Mouse (Mus musculus) layer of hippocampus, adult 8-10 months (tissue): ENCODE data around the gene Zc3h4. TPM values are rescaled to one million over a fixed set of nuclear protein-coding genes. Genes with fewer than 3 reads are reported as not detected.
A peak's percentile ranks its signal among the peaks of the same experiment; 100 is the strongest.

ENCODE experiments used
- DNase-seq, 2 experiments: peaks; one replicate each; pipeline ENCODE4 v3.0.0; 2022; ENCODE audit warnings: low spot score in 2 of 2
- total RNA-seq, 4 experiments: library from RNA; stranded (reverse); gene quantifications; 2 replicates each; pipeline ENCODE4 v1.2.4; 2022

Gene Zc3h4
- total RNA-seq, 4 experiments from 2014 or later, result 43.3 to 50.2 (median 47.1) TPM

DNA sequence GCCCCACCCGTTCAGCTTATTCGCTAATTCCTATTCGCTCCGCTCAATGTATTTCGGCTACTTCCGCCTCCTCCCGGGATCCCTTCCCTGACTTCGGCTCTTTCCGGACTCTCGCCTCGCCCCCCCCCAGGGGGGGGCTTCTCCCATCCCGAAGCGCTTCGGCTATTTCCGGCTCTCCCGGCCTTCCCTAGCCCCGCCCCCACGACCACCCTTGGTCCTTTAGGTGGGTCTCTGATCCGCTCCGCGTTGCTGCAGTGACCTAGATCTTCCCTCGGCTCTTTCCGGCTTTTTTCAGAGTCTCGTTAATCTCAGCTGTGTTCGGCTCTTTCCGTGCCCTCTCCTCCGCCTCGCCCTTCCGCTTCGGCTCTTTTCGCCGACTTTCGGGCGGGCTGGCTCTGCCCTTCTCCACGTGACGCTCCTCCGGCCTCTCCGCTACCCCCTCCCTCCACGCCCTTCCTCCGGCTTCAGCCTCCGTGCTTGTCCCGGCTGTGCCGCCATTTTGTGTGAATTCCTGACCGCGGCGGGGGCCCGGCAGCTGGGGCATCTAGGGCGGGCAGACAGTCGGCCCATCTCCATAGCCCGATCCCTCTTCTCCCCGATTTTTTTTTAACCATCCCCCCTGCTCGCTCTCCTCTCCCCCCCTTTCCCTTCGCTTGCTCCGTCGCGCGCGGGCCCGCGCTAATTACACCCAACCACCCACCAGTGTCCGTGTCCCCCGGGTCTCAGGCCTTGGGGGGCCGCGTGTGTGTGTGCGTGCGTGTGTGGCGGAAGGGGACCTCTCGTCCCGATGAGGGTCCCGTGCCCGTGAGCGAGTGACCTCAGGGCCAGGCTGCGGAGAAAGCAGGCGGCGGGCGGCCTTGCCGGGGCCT, 656 bp upstream of the Zc3h4 start:
- peak; percentile 98 for DNase-seq

DNA sequence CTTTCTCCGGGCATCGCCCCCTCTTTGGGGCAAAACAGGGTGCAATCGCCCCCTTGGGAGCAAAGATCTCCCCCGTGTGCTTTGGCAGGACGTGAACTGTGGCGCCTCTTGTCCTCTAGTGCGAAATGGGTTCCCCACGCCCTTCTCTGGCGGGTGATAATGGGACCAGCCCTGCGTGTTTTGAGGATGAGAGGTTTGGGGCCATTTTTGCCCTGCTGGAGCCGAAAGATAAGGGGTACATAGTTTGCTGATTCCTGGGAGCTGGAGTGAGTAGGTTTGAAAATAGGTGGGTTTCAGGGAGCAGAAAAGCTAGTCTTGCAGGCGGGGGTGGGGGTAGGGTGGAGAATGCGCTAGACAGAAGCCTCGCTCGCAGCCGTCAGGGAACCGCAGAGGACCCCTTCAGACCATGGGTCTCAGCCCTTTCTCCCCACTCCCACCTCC, 1.3 kb downstream of the Zc3h4 start:
- DNase-seq, result peak in 1 of 2 experiments; percentile 42

DNA sequence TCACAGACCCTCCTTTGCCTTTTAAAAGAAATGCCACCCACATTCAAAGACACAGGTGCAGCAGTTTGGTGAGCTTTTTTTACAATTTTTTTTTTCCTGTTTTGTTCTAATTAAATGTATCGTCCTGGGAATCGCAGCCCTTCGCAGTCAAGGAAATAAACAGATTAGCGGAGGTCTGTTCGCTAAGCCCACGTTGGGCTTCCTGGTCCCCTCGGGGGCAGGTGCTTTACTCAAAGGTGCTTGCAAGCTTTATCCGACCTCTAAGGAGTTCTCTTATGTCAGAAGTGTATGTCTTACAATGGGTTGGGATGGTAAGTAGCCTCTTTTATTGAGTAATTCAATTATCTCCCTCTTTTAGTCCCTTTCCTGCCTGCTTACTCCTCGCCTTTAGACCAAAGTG, 1.7 kb downstream of the Zc3h4 start:
- DNase-seq, result no peak

DNA sequence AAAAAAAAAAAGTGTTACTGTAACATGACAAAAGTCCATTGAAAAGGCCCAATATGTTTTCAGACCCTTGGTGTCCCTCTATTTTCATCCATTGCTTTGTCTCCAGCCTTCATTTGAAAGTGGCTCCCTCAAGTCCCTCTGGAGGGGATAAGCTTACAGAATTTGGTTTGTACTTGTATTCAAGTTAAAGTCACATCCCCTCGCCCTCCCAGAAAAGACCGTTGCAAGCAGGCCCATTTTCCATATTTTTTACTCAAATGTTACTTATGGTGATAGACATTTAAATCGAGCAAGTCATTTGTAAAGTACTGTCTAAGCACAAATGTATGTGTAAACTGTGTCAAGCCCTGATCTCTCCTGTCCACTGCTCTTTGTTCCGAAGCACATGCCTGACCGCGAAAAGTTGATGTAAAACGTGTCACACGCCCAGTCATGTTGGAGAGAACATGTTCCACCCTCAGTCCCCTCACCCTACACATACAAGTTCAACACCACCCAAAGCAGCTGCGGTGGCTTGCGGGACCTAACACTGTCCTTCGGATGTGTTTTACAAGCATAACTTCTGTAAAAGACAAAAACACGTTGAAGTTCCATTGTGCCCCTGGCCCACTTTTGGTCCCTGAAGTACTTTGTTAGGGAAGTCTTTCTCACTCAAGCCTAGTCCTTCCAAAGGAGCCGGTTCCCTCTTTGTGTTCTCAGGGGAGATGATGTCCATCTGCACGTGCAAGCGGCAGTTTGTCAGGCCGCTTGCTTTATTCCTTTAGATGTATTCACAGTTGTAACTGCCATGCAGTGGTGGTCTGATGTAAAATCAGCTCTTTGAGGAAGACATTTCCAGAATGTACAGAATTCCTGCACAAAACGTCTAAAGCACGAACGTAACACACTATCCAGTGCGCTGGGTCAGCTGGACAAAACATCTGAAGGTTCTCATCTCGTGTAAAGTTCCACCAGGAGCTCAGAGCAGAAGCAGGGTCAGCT, 2.5 kb downstream of the Zc3h4 start:
- no peak for DNase-seq

DNA sequence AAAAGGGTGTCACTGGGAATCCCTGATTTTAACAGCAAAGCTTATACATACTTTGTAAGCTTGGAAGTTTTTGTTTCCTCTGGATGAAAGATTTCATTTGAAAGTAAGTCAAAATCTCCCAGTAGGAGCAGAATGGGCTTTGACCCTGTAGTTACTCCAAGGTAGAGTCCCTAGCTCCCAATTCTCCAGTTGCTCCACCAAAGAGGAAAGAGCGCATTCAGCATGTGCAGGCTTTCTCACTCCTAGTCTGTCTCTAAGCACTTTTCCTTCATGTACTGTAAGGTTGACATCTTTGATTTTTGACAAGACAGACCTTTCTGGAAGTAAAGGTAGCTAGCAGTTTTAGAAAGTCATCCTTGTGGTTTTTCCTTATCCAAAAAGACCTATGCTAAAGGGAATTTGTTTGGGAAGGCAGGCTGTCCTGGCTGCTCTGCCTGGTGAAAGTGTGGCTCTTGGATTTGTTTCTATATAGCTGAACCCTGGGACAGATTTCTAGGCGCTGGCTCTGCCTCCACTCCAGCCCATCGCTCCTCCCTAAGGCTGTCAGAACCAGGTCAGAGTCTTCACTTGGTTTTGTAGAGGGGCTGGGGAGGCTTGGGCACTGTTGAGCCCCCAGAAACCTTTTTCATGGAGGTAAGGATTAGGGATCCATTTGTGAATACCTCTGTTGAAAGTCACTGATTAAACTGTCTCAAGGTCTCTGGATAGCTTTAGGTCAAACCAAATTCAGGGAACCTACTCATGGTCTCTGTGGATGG, 3.8 kb downstream of the Zc3h4 start:
- no peak for DNase-seq

DNA sequence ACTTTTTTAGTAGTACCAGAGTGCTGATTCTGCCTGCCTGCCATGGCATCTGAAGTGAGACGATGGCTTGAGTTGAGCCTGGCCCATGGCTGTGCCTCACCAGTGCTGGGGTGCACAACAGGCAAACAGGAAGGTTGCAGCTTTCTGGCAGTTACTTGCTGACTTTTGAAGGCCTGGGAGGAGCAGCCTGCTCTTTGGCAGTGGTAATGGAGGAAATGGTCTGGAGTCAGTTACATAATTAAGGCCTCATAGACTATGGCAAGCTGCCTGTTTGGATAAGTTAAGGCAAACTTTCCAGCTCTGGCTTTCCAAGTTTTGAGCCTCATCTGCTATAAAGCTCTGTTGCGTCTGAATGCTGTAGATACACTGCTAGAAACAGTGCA, 4.4 kb downstream of the Zc3h4 start:
- no peak for DNase-seq

DNA sequence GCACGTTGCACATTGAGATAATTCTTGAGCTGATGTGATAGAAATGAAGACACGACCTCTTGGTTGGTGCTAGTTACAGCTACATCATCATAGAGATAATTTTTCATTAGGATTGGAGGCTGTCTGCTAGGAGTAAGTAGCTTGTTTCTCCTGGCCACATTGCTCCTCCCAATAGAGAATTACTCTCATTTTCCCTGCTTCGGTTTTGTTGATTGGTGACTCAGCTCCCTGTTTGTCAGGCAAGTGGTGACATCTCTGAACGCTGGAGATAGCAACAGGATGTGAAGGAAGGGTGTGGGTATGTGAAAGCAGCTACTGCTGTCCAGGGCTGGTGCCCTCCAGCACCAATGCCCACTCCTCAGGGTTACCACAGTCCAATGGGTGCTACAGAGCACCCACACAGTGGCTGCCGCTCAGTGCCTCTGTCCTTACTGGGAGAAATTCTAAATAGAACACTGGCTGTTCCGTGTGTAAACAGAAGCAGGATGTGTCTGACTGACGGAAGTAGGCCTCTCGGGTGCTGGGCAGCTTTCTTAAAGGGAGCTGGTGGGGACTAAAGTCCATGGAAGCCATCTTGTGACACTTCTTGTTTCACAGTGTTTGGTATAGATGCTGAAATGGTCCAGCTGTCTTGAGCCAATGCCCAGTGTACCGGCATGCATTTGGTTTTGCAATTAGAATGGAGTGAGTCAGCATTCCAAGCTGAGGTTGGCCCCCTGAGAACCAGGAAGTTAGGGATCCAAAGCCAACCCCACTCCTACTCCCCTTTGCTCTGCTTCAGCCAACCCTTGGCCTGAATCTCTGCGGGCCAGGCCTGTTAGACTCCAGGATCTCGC, 5.0 kb downstream of the Zc3h4 start:
- DNase-seq, result peak in 1 of 2 experiments; percentile 41

DNA sequence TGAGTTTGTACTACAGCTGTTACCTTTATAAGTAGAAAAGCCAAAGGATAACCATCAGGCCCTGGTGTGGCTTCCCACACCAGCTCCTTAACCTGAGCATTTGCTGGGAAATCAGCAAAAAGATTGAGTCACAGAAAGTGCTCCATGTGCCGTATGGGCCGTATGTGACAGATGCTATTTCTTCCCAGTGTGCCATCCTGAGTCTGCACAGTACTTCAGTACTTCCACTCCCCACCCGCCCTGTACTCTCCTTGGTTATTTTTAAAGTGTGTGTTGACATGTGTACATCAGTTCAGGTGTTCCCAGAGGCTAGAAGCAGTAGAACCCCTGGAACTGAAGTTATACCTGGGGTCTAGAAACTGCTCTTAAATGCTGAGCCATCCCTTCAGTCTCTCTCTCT, 6.3 kb downstream of the Zc3h4 start:
- no peak for DNase-seq

DNA sequence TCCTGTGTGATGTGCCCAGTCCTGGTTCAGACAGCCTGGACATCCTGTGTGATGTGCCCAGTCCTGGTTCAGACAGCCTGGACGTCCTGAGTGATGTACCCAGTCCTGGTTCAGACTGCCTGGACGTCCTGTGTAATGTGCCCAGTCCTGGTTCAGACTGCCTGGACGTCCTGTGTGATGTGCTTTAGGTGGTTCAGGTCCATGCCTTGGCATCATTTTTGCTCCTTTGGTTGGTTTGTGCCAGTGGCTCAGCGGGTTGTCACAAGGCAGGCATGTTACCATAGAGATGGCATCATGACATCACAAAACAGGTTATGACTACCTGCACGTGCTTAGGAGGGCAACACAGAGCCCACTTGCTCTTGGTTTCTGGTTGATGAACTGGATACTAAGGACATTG, 10.4 kb downstream of the Zc3h4 start:
- DNase-seq, result no peak

DNA sequence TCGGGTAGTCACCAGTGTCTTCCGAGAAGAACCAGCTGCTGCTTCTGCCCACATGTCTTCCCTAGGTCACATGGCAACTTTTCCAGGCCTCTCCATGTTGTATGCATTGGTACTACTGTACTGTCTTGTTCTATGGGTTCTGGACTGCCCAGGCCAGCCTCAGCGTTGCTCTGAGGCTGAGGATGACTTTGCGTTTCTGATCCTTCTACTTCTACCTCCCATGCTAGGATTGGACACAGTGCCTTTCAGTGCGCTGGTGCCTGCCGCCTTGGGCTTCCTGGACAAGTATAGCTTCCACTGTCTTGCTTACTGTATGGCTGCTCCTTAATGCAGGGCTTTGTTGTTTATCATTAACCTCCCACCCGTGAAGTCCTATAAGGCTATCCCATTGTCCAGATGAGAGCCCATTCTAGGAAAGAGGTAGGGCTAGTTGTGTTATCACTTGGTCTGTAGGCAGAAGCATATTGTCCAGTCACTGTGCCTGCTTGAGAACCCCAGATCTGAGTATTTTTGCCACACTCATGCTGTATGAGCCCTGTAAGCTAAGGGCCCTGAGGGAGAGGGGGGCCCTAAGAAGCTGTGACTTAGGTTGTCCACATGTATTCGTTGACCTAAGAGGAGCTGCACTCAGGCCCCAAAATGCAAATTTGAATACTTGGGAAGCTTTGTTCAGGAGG, 11.6 kb downstream of the Zc3h4 start:
- DNase-seq, result no peak

DNA sequence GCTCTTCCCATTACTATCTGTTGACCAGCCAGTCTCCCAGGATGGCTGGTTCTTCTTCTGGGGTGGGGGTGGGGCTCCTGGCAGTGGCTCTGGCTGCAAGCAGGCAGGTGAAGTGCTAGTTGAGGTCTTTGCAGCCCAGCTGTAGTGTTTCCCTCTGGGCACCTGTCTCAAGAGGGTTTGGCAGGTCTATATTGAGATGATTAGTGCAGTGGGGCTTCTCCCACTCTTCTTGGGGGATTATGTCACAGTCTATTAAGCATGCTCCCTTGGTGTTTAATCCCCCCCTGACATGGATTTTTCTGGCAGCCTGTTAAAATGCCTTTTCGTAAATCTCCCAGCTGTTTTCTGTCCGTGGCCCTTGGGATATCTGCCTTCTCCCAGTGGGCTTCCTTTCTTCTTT, 12.2 kb downstream of the Zc3h4 start:
- DNase-seq, result no peak

DNA sequence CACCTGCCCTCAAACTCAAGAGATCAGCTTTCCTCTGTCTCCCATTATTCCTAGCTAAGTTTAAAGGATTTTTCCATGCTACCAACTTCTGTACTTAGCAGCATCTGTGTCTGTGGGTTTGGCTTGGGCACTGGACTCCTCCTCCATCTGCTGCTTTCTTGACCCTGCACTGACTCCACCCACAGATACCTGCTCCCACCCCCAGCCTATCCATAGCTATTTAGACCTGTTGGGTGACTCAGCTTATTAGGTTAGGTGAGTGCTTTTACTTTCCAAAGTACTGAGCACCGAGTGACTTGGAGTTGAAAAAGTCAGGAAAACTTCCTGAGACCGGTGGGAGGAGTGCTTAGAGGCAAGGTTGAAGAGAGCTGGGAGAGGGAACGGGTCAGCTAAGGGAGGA, 14.7 kb downstream of the Zc3h4 start:
- DNase-seq, result no peak

DNA sequence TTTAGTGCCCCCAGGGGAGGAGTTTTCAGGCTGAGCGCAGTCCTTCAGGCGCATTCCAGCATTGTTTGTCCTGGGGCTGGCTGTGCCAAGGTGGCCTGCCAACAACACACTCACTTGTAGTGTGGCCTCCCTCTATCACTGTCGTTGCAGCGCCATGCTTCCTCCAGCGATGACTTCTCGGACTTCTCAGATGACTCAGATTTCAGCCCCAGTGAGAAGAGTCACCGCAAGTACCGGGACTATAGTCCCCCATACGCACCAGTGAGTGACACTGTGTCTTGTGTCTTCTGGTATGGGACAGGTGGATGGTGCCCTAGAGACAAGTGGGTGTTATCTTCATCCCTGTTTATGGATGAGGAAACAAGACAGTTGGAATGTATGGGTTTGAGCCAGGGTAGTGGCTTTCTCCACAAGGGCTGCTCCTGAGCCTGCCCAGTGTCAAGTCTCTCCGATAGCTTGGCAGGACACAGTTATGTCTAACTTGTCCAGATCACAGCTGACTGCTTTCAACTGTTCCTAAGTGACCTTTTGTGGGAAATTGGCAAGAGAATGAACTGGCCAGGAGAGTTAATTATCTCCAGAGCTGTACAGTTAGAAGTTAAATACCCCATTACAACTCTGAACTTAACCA, 16.5 kb downstream of the Zc3h4 start:
- no peak for DNase-seq

DNA sequence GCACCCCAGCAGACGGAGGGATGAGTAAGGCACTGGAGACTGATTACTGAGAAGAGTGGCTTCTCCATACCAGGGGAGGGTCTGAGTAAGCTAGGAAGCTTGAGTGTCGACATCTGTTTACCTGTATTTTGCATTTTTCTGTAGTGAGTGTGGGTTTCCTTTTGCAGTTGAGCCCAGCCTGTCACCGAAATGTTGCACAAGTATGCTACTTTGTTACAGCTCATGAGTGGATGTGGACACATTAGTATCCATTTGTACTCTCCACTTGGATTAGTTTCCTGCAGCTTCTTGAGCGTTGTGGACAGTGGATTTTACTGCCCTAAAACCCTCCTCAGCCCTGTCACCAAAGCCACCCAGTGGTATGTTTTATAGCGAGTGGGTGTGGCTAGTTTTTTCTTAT, 18.0 kb downstream of the Zc3h4 start:
- DNase-seq, result no peak

DNA sequence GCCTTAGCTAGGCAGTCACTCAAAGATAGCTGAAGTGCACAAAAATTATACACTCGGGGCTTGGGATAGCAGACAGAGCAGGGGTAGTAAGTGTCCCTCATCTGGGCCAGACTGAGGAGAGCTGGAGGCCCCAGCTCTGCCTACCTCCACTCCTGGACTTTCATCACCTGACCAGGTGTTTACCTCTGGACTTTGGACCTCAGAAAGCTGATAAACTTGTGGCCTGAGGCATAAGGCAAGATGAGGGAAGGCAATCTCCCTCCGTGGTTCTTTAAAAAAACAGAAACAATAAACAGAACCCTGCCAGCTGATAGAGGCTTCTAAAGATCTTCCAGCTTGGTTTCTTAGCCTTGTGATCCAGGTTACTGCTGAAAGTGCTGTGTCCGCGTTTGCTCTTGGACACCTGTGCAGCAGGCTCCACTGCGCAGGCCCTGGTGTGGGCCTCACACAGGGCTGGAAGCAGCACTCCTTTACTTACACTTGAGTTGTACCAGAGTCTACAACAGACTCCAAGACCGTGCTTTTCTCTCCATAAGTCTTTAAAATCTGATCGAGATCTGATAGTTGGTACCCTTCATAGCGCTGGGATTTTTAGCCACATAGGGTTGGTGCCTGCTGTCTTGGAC, 19.9 kb downstream of the Zc3h4 start:
- DNase-seq, result no peak

DNA sequence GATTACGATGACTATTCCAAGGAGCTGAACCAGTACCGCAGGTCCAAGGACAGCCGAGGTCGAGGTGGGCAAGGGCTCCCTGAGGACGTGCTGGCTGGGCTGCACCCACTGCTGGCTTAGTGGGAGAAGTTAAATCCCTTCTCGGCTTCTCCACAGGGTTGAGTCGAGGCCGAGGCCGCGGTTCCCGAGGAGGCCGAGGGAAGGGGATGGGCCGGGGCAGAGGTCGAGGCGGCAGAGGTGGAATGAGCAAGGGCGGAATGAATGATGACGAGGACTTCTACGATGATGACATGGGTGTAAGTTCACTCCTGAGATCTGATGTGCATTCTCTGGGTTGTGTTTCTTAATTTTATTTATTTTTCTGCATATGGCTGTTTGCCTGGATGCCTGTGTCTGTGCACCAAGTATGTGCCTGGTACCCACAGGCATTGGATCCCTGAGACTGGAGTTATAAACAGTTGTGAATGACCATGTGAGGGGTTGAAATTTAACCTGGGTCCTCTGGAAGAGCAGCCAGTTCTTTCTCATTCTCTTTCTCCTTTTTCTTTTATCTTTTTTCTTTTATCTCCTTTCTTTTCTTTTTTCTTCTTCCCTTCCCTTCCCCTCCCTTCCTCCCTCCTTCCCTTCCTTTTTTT, 21.6 kb downstream of the Zc3h4 start:
- no peak for DNase-seq

DNA sequence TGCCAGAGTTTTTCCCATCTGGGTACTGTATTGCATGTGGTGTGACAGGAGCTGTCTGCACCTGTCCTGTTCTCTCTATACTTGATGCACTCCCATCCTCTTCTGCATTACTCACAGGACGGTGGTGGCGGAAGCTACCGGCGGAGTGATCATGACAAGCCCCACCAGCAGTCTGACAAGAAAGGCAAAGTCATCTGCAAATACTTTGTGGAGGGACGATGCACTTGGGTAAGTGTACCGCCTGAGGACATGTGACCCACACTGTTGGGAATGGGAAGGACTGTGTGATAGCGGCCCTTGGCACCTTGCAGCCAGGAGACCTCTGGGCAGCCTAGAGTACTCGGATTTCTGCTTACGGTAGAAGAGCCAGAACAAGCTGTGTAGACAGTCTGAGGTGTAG, 23.0 kb downstream of the Zc3h4 start:
- DNase-seq, result no peak

DNA sequence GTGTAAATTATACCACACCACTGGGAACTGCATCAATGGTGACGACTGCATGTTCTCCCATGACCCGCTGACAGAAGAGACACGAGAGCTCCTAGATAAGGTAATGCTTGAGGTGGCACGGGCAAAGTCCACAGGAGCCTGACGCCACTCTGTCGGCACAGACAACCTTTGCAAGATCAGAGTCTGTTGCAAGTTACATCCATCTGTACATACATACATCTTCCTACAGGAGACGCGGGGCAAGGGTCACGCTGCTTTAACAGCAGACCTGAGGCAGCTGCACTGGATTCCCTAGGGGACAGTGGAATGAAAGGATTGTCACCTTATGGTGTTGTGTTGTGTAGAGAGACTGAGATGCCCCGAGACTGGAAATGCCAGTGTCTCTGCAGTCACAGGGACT, 25.0 kb downstream of the Zc3h4 start:
- DNase-seq, result no peak
